Mouse (Mus musculus) limb, embryonic 12.5 days (tissue): ENCODE results near the gene Os9. TPM values are rescaled to one million over a fixed set of nuclear protein-coding genes. Genes with fewer than 3 reads are reported as not detected.
"Not testable (repeated sequence)": the region's sequence is repeated elsewhere in the genome, so short reads cannot be mapped to it uniquely, and the experiment has no call there.

Experiments used
- ATAC-seq: fragments of 200-750 bp; cut with Nextera tagmentation; 2 replicates; pipeline ENCODE4 v1.8.0; 2017; ENCODE audit warnings: low read depth, moderate TSS enrichment; ENCODE audit not compliant: insufficient number of reproducible peaks, insufficient read depth, low FRiP score, low TSS enrichment
- H3K27ac ChIP-seq: fragments of 300-500 bp; sonication (generic); 2 replicates; pipeline ENCODE4 v1.5.1; 2016; ENCODE audit warnings: mild to moderate bottlenecking, moderate library complexity
- H3K27me3 ChIP-seq: fragments of 300-500 bp; sonication (generic); 2 replicates; pipeline ENCODE4 v1.6.1; 2016; ENCODE audit warnings: mild to moderate bottlenecking, moderate library complexity
- H3K36me3 ChIP-seq: fragments of 300-500 bp; sonication (generic); 2 replicates; pipeline ENCODE4 v1.6.1; 2016; ENCODE audit warnings: mild to moderate bottlenecking, moderate library complexity
- H3K4me1 ChIP-seq: fragments of 300-500 bp; sonication (generic); replicated peaks from 2 replicates; pipeline ENCODE4 v1.6.1; 2016
- H3K4me2 ChIP-seq: fragments of 300-500 bp; sonication (generic); 2 replicates; pipeline ENCODE4 v1.6.1; 2016; ENCODE audit warnings: mild to moderate bottlenecking, moderate library complexity
- H3K4me3 ChIP-seq: fragments of 300-500 bp; sonication (generic); replicated peaks from 2 replicates; pipeline ENCODE4 v1.5.1; 2016; ENCODE audit warnings: mild to moderate bottlenecking
- H3K9ac ChIP-seq: fragments of 300-500 bp; sonication (generic); replicated peaks from 2 replicates; pipeline ENCODE4 v1.6.1; 2016; ENCODE audit warnings: mild to moderate bottlenecking, moderate library complexity
- H3K9me3 ChIP-seq: fragments of 300-500 bp; sonication (generic); 2 replicates; pipeline ENCODE4 v1.6.1; 2016; ENCODE audit warnings: mild to moderate bottlenecking, moderate library complexity
- WGBS: fragments of 180-500 bp; shearing (Covaris S2); methylation state at CpG from one replicate; pipeline ENCODE4 v1.1.7; 2016; 5-methylcytosine and 5-hydroxymethylcytosine counted together
- polyA plus RNA-seq: library from polyadenylated mRNA; unstranded; fragments of >200 nt; fragmentation: Nextera tagmentation; extraction: Ambion mirVana; gene quantifications from 2 replicates; pipeline ENCODE4 v1.2.1, GENCODE M21; 2016

Os9 gene
- polyA plus RNA-seq, 1 experiment from 2014 or later = 58.7 TPM

DNA sequence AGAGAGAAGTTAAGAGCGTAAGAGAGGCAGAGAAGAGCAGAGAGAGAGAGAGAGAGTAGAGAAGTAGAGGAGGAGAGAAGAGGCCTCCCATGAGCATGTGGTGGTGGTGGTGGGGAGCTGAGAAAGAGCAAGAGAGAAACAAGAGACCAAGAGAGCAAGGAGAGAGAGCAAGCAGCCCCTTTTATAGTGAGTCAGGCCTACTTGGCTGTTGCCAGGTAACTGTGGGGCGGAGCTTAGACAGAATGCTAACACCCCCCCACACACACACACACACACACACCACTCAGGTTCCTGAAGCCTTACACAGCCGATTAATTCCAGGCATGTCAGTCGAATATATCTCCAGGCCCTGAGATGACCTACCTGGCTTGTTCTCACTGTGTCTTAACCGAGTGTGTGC, 24.4 kb upstream of the Os9 start:
- no peak for ATAC-seq
- no peak overlapping the region for H3K27ac ChIP-seq
- no peaks in the 10 kb centered on the region for H3K4me1 ChIP-seq
- H3K27me3 ChIP-seq = no peaks in the 10 kb centered on the region
- H3K9me3 ChIP-seq = no peaks in the 10 kb centered on the region
- 83% methylated on average over 5 of the region's 5 CpGs for WGBS
- H3K4me2 ChIP-seq = no peak overlapping the region
- H3K36me3 ChIP-seq = no peaks in the 10 kb centered on the region
- no peak overlapping the region for H3K9ac ChIP-seq
- H3K4me3 ChIP-seq = no peak overlapping the region

DNA sequence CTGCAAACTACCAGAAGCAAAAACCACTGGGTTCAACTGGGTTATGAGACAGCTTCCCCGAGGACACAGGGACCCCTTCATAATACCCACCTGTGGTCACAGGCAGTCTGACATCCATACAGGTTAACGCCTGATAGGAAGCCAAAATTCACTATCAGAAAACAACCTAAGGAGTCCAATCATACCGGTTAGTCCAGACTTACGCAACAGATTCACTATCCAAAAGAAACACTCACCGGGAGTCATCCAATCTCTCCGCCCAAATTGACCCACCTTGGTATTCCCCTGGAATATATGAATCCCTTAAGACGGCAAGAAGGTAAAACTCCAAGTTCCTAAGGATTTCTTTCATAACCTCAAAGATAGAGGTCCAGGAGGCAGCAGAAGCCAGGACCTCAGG, 23.6 kb upstream of the Os9 start:
- 89% methylated on average over 7 of the region's 7 CpGs for WGBS
- no peak overlapping the region for H3K9ac ChIP-seq
- ATAC-seq = no peak
- no peaks in the 10 kb centered on the region for H3K4me1 ChIP-seq
- H3K36me3 ChIP-seq = no peaks in the 10 kb centered on the region
- no peaks in the 10 kb centered on the region for H3K9me3 ChIP-seq
- H3K27ac ChIP-seq = no peak overlapping the region
- H3K4me2 ChIP-seq = no peak overlapping the region
- no peak overlapping the region for H3K4me3 ChIP-seq
- no peaks in the 10 kb centered on the region for H3K27me3 ChIP-seq

DNA sequence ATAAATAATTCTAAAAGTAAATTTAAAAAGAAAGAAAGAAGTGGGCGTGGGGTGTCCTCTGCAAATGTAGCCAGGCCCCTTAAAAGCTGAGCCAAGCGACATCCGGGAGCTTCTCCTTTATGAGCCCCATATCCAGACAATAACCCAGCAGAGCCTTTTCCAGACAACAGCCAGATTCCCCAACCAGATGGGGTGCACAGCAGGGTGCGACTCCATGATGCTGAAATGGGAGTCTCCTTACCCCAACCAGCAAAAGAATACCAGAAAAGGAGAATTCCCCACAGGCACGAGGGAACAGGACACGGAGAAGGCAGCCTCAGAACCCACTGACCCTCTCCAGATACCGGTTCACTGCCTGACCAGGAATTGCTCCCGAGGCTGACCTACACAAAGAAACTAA, 22.3 kb upstream of the Os9 start:
- H3K4me2 ChIP-seq = no peak overlapping the region
- no peaks in the 10 kb centered on the region for H3K27me3 ChIP-seq
- H3K9ac ChIP-seq = no peak overlapping the region
- H3K4me1 ChIP-seq = no peaks in the 10 kb centered on the region
- no peak overlapping the region for H3K4me3 ChIP-seq
- no peaks in the 10 kb centered on the region for H3K36me3 ChIP-seq
- no peak for ATAC-seq
- H3K27ac ChIP-seq = no peak overlapping the region
- H3K9me3 ChIP-seq = no peaks in the 10 kb centered on the region
- WGBS = 81% methylated on average over 8 of the region's 8 CpGs

DNA sequence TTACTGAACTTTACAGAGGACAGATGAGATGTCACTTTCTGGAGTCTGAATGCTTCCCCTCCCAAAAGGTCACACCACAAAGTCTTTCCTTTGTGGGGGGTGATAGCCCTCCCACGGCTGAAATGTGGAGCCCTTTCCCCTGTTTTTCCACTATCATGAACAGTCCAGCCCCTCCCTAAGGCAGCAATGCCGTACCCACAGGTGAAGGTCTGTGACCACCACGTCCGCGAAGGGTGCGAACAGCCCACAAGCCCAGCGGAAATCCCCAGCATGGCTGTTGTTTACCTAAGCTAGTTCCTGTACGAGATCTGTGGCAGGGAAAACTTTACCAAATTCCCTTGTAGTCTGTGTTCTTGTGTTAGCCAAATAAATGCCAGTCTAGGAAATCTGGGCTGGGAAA, 20.6 kb upstream of the Os9 start:
- 75% methylated on average over 8 of the region's 8 CpGs for WGBS
- no peak for ATAC-seq
- H3K27me3 ChIP-seq = no peaks in the 10 kb centered on the region
- no peak overlapping the region for H3K9ac ChIP-seq
- H3K9me3 ChIP-seq = no peaks in the 10 kb centered on the region
- H3K36me3 ChIP-seq = no peaks in the 10 kb centered on the region
- no peak overlapping the region for H3K27ac ChIP-seq
- H3K4me3 ChIP-seq = no peak overlapping the region
- H3K4me2 ChIP-seq = no peak overlapping the region
- H3K4me1 ChIP-seq = no peaks in the 10 kb centered on the region

DNA sequence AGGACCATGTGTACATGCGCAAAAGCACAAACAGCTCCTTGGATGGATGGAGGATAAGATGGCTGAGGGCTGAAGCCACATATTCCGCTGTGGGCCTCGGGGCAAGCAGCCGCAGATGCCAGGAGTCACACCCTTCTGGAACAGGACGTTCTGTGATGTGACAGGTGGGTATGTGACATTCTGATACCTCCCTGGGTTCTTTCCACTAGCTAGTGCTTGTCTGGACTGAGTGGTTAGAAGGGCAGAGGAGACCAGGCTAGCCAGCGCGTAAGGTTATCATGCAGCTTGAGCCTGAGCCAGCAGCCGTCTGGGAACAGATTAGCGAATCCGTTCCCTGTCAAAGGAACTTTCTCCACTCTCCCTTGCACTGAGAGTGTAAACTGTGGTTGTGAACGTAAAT, 20.0 kb upstream of the Os9 start:
- Histone ChIP-seq H3K4me3 (no peak overlapping the region), H3K27me3 (no peaks in the 10 kb centered on the region), H3K27ac (no peak overlapping the region), H3K36me3 (no peaks in the 10 kb centered on the region), H3K9me3 (no peaks in the 10 kb centered on the region), H3K4me1 (no peaks in the 10 kb centered on the region), H3K4me2 (no peak overlapping the region), H3K9ac (no peak overlapping the region)
- 82% methylated on average over 11 of the region's 11 CpGs for WGBS
- ATAC-seq = no peak

DNA sequence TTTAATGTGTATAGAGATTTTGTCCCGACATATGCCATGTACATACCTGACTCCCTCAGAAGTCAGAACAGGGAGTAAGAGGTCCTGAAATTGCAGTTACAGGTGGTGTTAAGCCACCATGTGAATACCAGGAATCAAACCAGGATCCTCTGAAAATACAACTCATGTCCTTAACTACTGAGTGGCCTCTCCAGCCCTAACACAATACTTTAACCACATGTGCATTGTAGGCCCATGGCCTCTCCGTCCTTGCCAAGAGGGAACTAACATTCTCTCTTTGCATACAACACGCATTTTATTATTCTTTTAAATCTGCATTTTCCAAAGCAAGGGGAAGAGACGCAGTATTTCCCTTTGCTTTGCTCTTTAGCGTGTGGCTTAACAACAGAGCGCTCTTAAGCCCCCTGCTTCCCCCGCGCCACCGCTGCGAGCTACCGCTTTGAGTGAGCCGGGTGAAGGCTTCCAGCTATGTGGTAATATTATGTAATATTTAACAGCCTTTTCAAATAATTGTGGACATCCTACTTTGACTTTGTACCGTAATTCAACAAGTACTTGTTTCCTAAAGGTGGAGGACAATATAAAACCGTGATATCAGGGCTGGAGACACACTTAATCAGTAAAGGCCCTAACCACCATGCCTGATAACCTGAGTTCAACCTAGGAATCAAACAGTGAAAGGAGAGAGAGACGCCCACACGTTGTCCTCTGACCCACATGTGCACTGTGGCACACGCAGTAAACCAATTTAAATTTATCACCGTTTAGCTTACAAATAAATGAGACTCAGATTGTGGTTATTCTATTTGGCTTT, 17.6 kb upstream of the Os9 start:
- H3K9ac ChIP-seq = no peak overlapping the region
- H3K4me3 ChIP-seq = no peak overlapping the region
- no peak overlapping the region for H3K27ac ChIP-seq
- no peaks in the 10 kb centered on the region for H3K36me3 ChIP-seq
- no peaks in the 10 kb centered on the region for H3K4me1 ChIP-seq
- WGBS = 90% methylated on average over 18 of the region's 18 CpGs
- no peak for ATAC-seq
- H3K4me2 ChIP-seq = no peak overlapping the region
- H3K9me3 ChIP-seq = no peaks in the 10 kb centered on the region
- H3K27me3 ChIP-seq = no peaks in the 10 kb centered on the region

DNA sequence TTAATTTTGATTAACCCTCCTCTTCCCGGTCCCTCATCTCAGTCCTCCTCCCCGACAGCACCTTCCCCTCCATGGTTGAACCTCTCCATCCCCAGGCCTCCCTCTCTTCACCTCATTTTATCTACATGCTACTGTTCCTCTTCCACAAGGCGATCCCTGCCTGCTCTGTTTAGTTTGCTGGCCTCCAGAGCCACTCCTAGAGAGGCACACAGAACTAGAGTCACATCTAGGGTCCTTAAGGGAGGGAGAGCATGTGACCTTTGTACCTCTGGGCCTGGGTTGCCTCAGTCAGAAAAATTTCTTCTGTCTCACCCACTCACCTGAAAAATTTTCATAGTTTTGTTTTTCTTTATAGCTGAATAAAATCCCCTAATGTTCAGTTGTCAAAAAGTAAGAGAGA, 17.0 kb upstream of the Os9 start:
- no peaks in the 10 kb centered on the region for H3K27me3 ChIP-seq
- H3K4me2 ChIP-seq = no peak overlapping the region
- H3K27ac ChIP-seq = no peak overlapping the region
- ATAC-seq = no peak
- no peak overlapping the region for H3K4me3 ChIP-seq
- no peaks in the 10 kb centered on the region for H3K9me3 ChIP-seq
- H3K36me3 ChIP-seq = no peaks in the 10 kb centered on the region
- H3K4me1 ChIP-seq = no peaks in the 10 kb centered on the region
- 86% methylated on average over 3 of the region's 3 CpGs for WGBS
- no peak overlapping the region for H3K9ac ChIP-seq

DNA sequence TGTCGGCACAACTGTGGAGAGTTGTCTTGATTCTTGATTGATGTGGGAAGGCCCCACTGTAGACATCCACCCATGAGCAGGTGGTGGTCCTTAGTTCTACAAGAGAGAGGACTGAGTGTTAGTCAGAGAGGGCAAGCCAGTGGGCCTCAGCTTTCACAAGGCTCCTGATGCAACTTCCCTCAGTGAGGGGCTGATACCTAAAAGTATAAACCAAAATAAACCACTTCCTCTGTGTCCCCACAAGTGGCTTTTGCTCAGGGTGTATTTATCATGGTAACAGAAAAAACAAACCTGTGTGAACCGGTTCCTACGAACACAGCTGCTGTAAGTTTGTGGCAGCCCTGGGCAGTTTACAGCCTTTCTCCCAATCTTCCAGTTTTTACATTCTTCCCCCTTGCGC, 15.6 kb upstream of the Os9 start:
- Histone ChIP-seq H3K27ac (no peak overlapping the region), H3K36me3 (no peaks in the 10 kb centered on the region), H3K9me3 (no peaks in the 10 kb centered on the region), H3K9ac (no peak overlapping the region), H3K27me3 (no peaks in the 10 kb centered on the region), H3K4me3 (no peak overlapping the region), H3K4me2 (no peak overlapping the region), H3K4me1 (no peaks in the 10 kb centered on the region)
- ATAC-seq = no peak
- WGBS = 80% methylated on average over 4 of the region's 4 CpGs

DNA sequence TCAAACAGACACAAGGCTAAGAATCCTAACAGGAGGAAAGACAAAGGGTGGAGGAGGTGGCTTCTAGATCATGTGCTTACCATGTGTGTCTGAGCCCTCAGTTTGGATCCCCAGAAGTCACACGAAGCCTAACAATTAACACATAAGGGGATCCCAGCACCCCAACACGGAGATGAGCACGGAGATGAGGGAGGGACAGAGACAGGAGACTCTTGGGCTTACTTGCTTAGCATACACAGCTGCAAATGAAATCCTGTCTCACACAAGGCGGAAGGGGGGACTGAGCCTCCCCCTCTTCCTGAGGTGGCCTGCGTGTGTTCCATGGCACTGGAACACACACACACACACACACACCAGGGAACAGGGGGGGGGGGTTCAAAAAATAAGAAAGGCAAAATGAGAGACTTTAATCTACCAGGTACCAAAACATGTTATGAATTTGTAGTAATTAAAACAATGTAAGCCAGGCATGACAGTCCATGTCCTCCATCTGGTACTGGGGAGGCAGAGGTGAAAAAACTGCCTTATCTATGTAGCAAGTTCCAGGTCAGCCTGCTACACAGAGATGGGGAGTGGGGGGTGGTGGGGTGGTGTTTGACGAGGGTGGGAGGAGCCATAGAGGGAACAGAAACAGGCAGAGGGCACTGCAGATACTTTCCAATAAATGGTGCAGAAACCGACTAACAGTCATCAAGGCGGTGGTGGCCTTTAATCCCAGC, 14.3 kb upstream of the Os9 start:
- Histone ChIP-seq H3K27me3 (no peaks in the 10 kb centered on the region), H3K9ac (no peak overlapping the region), H3K36me3 (no peaks in the 10 kb centered on the region), H3K4me2 (no peak overlapping the region), H3K4me1 (no peaks in the 10 kb centered on the region), H3K27ac (no peak overlapping the region), H3K9me3 (no peaks in the 10 kb centered on the region), H3K4me3 (no peak overlapping the region)
- no peak for ATAC-seq
- WGBS = 46% methylated on average over 8 of the region's 8 CpGs

DNA sequence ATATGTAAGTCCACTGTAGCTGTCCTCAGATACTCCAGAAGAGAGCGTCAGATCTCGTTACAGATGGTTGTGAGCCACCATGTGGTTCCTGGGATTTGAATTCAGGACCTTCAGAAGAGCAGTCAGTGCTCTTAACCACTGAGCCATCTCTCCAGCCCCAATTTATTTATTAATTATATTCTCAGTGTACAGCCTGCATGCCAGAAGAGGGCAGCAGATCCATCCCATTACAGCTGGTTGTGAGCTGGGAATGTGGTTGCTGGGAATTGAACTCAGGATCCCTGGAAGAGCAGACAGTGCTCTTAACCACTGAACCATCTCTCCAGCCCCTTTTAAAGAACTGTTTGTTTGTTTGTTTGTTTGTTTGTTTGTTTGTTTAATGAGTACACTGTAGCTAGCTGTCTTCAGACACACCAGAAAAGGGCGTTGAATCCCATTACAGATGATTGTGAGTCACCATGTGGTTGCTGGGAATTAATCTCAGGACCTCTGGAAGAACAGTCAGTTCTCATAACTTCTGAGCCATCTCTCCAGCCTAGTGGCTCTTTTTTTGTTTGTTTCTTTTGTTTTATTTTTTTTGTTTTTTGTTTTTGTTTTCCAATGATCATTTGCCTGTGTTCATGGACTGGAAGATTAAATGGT, 13.6 kb upstream of the Os9 start:
- not testable (repeated sequence) for H3K4me1 ChIP-seq, H3K27ac ChIP-seq, H3K9ac ChIP-seq, H3K4me2 ChIP-seq, H3K9me3 ChIP-seq, H3K36me3 ChIP-seq, H3K4me3 ChIP-seq, H3K27me3 ChIP-seq, ATAC-seq
- WGBS = 83% methylated on average over 3 of the region's 3 CpGs

DNA sequence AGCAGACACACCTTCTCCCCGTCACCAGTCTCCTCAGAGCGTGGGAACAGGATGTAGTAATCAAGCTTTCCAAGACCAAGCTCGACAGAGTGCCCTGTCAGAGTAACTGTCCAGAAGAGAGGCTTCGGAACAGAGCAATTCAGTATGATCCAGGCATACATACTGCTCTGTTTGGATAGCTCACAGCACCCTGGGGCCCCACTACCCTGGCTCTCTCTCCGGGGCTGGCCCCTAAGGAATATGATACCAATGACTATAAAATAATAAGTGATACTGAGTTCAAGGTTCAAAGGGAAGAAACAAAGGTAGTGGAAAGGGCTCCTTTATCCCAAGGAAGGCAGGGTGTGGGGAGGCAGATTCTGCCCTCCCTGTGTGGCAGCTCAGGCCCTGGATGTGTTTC, 11.5 kb upstream of the Os9 start:
- no peaks in the 10 kb centered on the region for H3K27me3 ChIP-seq
- no peaks in the 10 kb centered on the region for H3K36me3 ChIP-seq
- 63% methylated on average over 5 of the region's 5 CpGs for whole genome bisulfite sequencing
- ATAC-seq = no peak
- no peak overlapping the region for H3K4me3 ChIP-seq
- H3K4me2 ChIP-seq = no peak overlapping the region
- no peaks in the 10 kb centered on the region for H3K4me1 ChIP-seq
- no peak overlapping the region for H3K9ac ChIP-seq
- no peak overlapping the region for H3K27ac ChIP-seq
- no peaks in the 10 kb centered on the region for H3K9me3 ChIP-seq
